11 mouse cellular contexts compared by ENCODE assay signal in the genomic region with DNA sequence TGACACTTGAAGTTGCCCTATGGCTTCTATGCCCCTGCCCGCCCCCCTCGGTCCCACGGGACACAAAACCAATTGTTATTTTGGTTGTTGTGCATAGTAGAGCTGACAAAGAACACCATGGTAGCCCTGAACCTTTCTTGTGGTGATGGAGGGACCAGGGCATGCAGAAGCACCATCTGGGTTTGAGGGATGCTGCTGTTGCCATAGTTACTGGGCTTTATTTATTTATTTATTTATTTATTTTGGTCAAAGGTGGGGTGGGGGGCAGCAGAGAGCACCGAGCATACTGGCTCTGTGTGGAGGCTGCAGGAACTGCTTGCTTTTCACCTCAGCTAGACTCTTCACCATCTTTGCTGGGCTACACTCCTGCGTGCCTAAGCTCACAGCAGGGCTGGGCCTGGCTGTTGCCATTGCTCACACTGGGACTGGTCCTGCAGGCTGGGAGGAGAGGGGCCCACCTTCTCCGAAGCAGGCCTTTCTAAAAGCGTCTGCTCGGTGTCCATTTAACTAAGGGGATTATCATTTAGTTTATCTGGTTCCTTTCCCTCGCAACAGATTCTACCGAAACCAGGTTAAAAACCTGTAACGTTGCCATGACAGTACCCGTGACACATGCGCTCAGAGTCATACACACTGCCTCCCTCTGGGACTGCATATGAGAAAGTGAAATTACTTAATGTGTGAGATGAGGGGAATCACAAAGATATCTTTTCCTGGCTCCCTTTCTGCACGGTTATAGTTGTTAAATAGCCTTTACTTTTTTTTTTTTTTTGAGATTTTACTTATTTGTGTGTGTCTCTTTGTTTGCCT.
A peak's percentile ranks its signal among the peaks of the same experiment; 100 is the strongest.
DNase-seq lines count a peak whose midpoint lies in the region; ATAC-seq lines count a peak whose summit lies in the region.
"Had no signal": no experiment of that assay in that cellular context is flagged by ENCODE, and none has a peak within 500 bp of the region (broad histone marks: within the 10 kb centered on the region; RNA-seq: fewer than 3 reads in every experiment).

No protein-coding gene starts in this region.

- H3K36me3 ChIP-seq in heart, embryonic 14.5 days (ENCODE audit: control insufficient read depth, insufficient read depth, low read length), result no peaks in the 10 kb centered on the region
- H3K36me3 ChIP-seq in embryonic facial prominence, embryonic 11.5 days (replicated peaks; ENCODE audit: control insufficient read depth, insufficient read depth, low read depth, low read length), result no peaks in the 10 kb centered on the region
- H3K36me3 ChIP-seq in hindbrain, embryonic 11.5 days (ENCODE audit: control insufficient read depth, insufficient read depth, low read length), result no peaks in the 10 kb centered on the region
- no peaks in the 10 kb centered on the region for H3K36me3 ChIP-seq in midbrain, embryonic 12.5 days

- H3K9ac ChIP-seq in heart, embryonic 14.5 days (ENCODE audit: low read length), result 0 out of 2 replicates have a peak overlapping the region, but pooled peaks have one; percentile 34
- H3K9ac ChIP-seq in embryonic facial prominence, embryonic 11.5 days (replicated peaks; ENCODE audit: low read length), result no peak overlapping the region
- no peak overlapping the region for H3K9ac ChIP-seq in hindbrain, embryonic 11.5 days (ENCODE audit: low read depth, low read length)
- H3K9ac ChIP-seq in midbrain, embryonic 12.5 days (replicated peaks), result no peak overlapping the region

- no peak overlapping the region for H3K4me3 ChIP-seq in heart, embryonic 14.5 days (ENCODE audit: control insufficient read depth in 1 of 2, insufficient read depth in 1 of 2, low read depth in 1 of 2, low read length in 2 of 2)
- no peak overlapping the region for H3K4me3 ChIP-seq in embryonic facial prominence, embryonic 11.5 days (ENCODE audit: low read depth, low read length)
- no peak overlapping the region for H3K4me3 ChIP-seq in hindbrain, embryonic 11.5 days (ENCODE audit: low read depth, low read length)
- H3K4me3 ChIP-seq in midbrain, embryonic 12.5 days, result no peak overlapping the region

- intact Hi-C loops in heart, postnatal 14 days (cut with DNase I), result no loop called here

- no peak for ATAC-seq in heart, embryonic 14.5 days (ENCODE audit: insufficient number of reproducible peaks, insufficient read depth, low FRiP score, low read depth)
- peak; percentile 70 for ATAC-seq in embryonic facial prominence, embryonic 11.5 days (replicated peaks; ENCODE audit: insufficient number of reproducible peaks, low FRiP score, low TSS enrichment, low read depth)
- peak; percentile 46; the same call in 1 of the 2 replicates for ATAC-seq in hindbrain, embryonic 11.5 days (ENCODE audit: low FRiP score)
- peak; percentile 64; the same call in 1 of the 2 replicates for ATAC-seq in midbrain, embryonic 12.5 days (ENCODE audit: low FRiP score, low read depth)

- H3K27ac ChIP-seq in heart, embryonic 14.5 days (replicated peaks in 1 of 2; ENCODE audit: control insufficient read depth in 1 of 2, insufficient read depth in 1 of 2, low read depth in 2 of 2, low read length in 2 of 2), result peak overlapping the region; percentile 28 to 94
- H3K27ac ChIP-seq in embryonic facial prominence, embryonic 11.5 days (replicated peaks; ENCODE audit: low read depth, low read length), result no peak overlapping the region
- H3K27ac ChIP-seq in hindbrain, embryonic 11.5 days (ENCODE audit: low read depth, low read length), result peak overlapping the region; percentile 12
- no peak overlapping the region; the same call in none of the 2 replicates for H3K27ac ChIP-seq in midbrain, embryonic 12.5 days (replicated peaks)

- no peak overlapping the region for H3K4me2 ChIP-seq in heart, embryonic 14.5 days (ENCODE audit: low read length)
- H3K4me2 ChIP-seq in embryonic facial prominence, embryonic 11.5 days (ENCODE audit: low read depth, low read length), result no peak overlapping the region
- H3K4me2 ChIP-seq in hindbrain, embryonic 11.5 days (replicated peaks; ENCODE audit: low read depth, low read length), result no peak overlapping the region
- no peak overlapping the region for H3K4me2 ChIP-seq in midbrain, embryonic 12.5 days (replicated peaks)

- 65% methylated on average over 14 of the region's 14 CpGs for WGBS in heart, embryonic 14.5 days
- 67% methylated on average over 14 of the region's 14 CpGs for WGBS in embryonic facial prominence, embryonic 11.5 days
- 71% methylated on average over 14 of the region's 14 CpGs for WGBS in hindbrain, embryonic 11.5 days
- 40% methylated on average over 14 of the region's 14 CpGs for WGBS in midbrain, embryonic 12.5 days

- DNase-seq in heart, postnatal 14 days, result no peak
- DNase-seq in embryonic facial prominence, embryonic 11.5 days (ENCODE audit: low spot score), result no peak
- DNase-seq in hindbrain, embryonic 11.5 days (ENCODE audit: low spot score), result no peak
- DNase-seq in adrenal gland, postnatal 36 days, result no peak
- no peak for DNase-seq in layer of hippocampus, adult 11-12 months (ENCODE audit: low spot score)
- DNase-seq in kidney, adult 18-20 months, result no peak
- DNase-seq: cerebellum, adult 2 months; spleen, adult 18-20 months; thymus, postnatal 36 days had no signal

- H3K27me3 ChIP-seq in heart, embryonic 14.5 days (ENCODE audit: control insufficient read depth, insufficient read depth, low read length), result no peaks in the 10 kb centered on the region
- H3K27me3 ChIP-seq in embryonic facial prominence, embryonic 11.5 days (ENCODE audit: control insufficient read depth, insufficient read depth, low read length), result no peaks in the 10 kb centered on the region
- no peaks in the 10 kb centered on the region for H3K27me3 ChIP-seq in hindbrain, embryonic 11.5 days (ENCODE audit: control insufficient read depth, insufficient read depth, low read length)
- no peaks in the 10 kb centered on the region for H3K27me3 ChIP-seq in midbrain, embryonic 12.5 days

- no peaks in the 10 kb centered on the region for H3K9me3 ChIP-seq in heart, embryonic 14.5 days (ENCODE audit: control insufficient read depth, low read length)
- no peaks in the 10 kb centered on the region for H3K9me3 ChIP-seq in embryonic facial prominence, embryonic 11.5 days (replicated peaks; ENCODE audit: control insufficient read depth, low read length)
- no peaks in the 10 kb centered on the region for H3K9me3 ChIP-seq in hindbrain, embryonic 11.5 days (ENCODE audit: control insufficient read depth, low read length)
- no peaks in the 10 kb centered on the region for H3K9me3 ChIP-seq in midbrain, embryonic 12.5 days

- peaks cover 42 to 62% of the 10 kb centered on the region in 2 experiments for H3K4me1 ChIP-seq in heart, embryonic 14.5 days (ENCODE audit: control insufficient read depth in 2 of 2, insufficient read depth in 2 of 2, low read length in 2 of 2)
- no peaks in the 10 kb centered on the region for H3K4me1 ChIP-seq in embryonic facial prominence, embryonic 11.5 days (ENCODE audit: control insufficient read depth, insufficient read depth, low read length)
- peaks cover 4% of the 10 kb centered on the region for H3K4me1 ChIP-seq in hindbrain, embryonic 11.5 days (replicated peaks; ENCODE audit: control insufficient read depth, insufficient read depth, low read length)
- H3K4me1 ChIP-seq in midbrain, embryonic 12.5 days, result peaks cover 36% of the 10 kb centered on the region

Comparison
In these comparisons a context has a peak if more than half of its experiments do, and no peak if none do; other contexts are left out.
1. H3K27ac ChIP-seq: peak in heart, embryonic 14.5 days (2 of 2) and hindbrain, embryonic 11.5 days (single experiment); none in embryonic facial prominence, embryonic 11.5 days (single experiment) and midbrain, embryonic 12.5 days (single experiment).